Mouse (Mus musculus) cerebellum, adult 2 months (tissue): Measurements from ENCODE around the gene Wdr91. TPM values are rescaled to one million over a fixed set of nuclear protein-coding genes. Genes with fewer than 3 reads are reported as not detected.

ENCODE experiments used
- DNase-seq, 2 experiments: peaks; one replicate each; pipeline ENCODE4 v3.0.0; 2021
- H3K27ac ChIP-seq: fragments of 200-500 bp; 2 replicates; pipeline ENCODE4 v1.5.1; 2012; ENCODE audit warnings: low read length, control low read depth, inconsistent platforms; ENCODE audit not compliant: insufficient read depth
- H3K27me3 ChIP-seq: fragments of 200-500 bp; 2 replicates; pipeline ENCODE4 v1.6.1; 2012; ENCODE audit warnings: inconsistent platforms, mild to moderate bottlenecking, low read length, moderate library complexity; ENCODE audit not compliant: control insufficient read depth, insufficient read depth
- H3K4me1 ChIP-seq: fragments of 200-500 bp; 2 replicates; pipeline ENCODE4 v1.6.1; 2011; ENCODE audit warnings: low read length; ENCODE audit not compliant: control insufficient read depth, insufficient read depth
- H3K4me3 ChIP-seq: fragments of 200-500 bp; replicated peaks from 2 replicates; pipeline ENCODE3; 2011; ENCODE audit warnings: mild to moderate bottlenecking, low read depth, low read length, control low read depth; ENCODE audit not compliant: insufficient read depth
- CTCF ChIP-seq: fragments of 200-500 bp; IDR thresholded peaks from 2 replicates; pipeline ENCODE4 v1.5.1; 2011; ENCODE audit warnings: low read depth, mild to moderate bottlenecking, control low read depth, low read length, moderate library complexity, borderline replicate concordance; ENCODE audit not compliant: insufficient read depth
- POLR2A ChIP-seq: fragments of 200-500 bp; IDR thresholded peaks from 2 replicates; pipeline ENCODE4 v1.6.1; 2011; ENCODE audit warnings: low read length, control low read depth, borderline replicate concordance; ENCODE audit not compliant: insufficient read depth
- WGBS: fragments of 180-500 bp; shearing (Covaris S2); methylation state at CpG from one replicate; pipeline ENCODE4 v1.1.7; 2018; 5-methylcytosine and 5-hydroxymethylcytosine counted together
- polyA plus RNA-seq: library from polyadenylated mRNA; depleted of rRNA; stranded (reverse); fragments of >200 nt; gene quantifications from 2 replicates; pipeline ENCODE4 v1.2.3, GENCODE M21; 2012

The Wdr91 gene
- polyA plus RNA-seq, 1 experiment: 28.0 TPM

- Histone ChIP-seq H3K4me1 (no peaks in the 10 kb centered on the region), H3K27me3 (no peaks in the 10 kb centered on the region), H3K27ac (peak overlapping the region; percentile 40), H3K4me3 (no peak overlapping the region)
- no peak for DNase-seq
- TF ChIP-seq POLR2A (no peak), CTCF (no peak)
- WGBS: 72% methylated on average over 21 of the region's 21 CpGs
Observed at GRCm38 (mm10) chr6:34874101-34874921, 36.4 kb downstream of the Wdr91 start.

- no peak overlapping the region for H3K27ac ChIP-seq
- no peak for DNase-seq
- H3K4me1 ChIP-seq: no peaks in the 10 kb centered on the region
- no peak for TF ChIP-seq CTCF
- no peaks in the 10 kb centered on the region for H3K27me3 ChIP-seq
- WGBS: 72% methylated on average over 10 of the region's 10 CpGs
- H3K4me3 ChIP-seq: no peak overlapping the region
Observed at GRCm38 (mm10) chr6:34872871-34873270, 37.8 kb downstream of the Wdr91 start.

GRCm38 (mm10) chr6:34871929-34872328, 38.7 kb downstream of the Wdr91 start:
- no peak overlapping the region for H3K27ac ChIP-seq
- H3K27me3 ChIP-seq: no peaks in the 10 kb centered on the region
- no peak overlapping the region for H3K4me3 ChIP-seq
- no peak for TF ChIP-seq CTCF
- WGBS: 86% methylated on average over 7 of the region's 7 CpGs
- H3K4me1 ChIP-seq: no peaks in the 10 kb centered on the region
- no peak for DNase-seq

GRCm38 (mm10) chr6:34870724-34871123, 40.0 kb downstream of the Wdr91 start:
- H3K27me3 ChIP-seq: no peaks in the 10 kb centered on the region
- 70% methylated on average over 5 of the region's 5 CpGs for WGBS
- no peak overlapping the region for H3K27ac ChIP-seq
- TF ChIP-seq POLR2A (no peak), CTCF (no peak)
- no peaks in the 10 kb centered on the region for H3K4me1 ChIP-seq
- no peak for DNase-seq
- H3K4me3 ChIP-seq: no peak overlapping the region

DNA sequence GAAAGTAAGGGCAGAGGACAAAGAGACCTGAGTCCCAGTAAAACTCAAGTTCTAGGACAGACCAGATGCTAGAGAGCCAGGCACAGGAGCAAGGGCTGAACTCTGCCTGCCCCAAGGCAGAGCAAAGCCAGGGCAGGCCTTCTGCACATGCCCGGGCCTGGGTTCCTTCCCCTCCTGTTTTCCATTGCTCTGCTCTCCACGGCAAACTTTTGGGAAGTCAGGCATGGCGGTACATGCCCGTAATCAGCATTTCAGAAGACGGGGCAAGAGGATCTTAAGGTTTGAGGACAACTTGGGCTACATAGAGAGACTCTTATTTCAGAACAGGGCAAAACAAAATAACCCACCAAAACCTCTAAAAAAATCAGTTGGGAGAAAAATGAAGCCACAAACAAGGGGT, 40.5 kb downstream of the Wdr91 start:
- Histone ChIP-seq H3K4me1 (no peaks in the 10 kb centered on the region), H3K27ac (no peak overlapping the region), H3K4me3 (no peak overlapping the region), H3K27me3 (no peaks in the 10 kb centered on the region)
- 74% methylated on average over 5 of the region's 5 CpGs for WGBS
- TF ChIP-seq CTCF (no peak), POLR2A (no peak)
- DNase-seq: no peak

DNA sequence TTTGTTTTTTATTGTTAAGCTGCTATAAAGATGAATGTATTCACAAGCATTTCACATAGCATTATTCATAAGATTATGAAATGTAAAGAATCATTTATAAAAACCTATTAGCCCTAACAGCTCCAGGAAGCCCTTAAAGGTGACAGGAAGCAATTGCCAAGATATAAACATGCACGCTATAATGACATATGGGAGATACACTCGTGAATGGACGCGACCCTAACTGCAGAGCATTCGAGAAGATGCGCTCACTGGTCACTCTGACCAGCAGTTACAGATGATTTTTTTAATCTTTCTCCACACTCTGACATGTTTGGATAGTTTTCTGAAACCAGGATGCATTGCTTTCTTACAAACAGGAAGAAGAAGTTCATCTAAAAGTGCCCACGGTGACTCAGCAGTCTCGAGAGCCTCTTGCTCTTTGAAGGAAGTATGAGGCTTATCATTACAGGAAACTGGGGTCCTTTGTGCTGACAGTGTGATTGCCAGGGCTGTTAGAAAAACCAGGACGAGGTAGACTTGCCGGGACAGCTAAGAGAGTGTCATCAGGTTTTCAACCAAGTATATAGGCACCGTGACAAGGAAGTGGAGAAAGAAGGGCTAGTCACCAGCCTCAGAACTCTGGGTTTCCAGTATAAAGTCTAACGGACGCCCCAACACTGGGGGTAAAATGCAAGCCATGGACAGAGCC, 41.3 kb downstream of the Wdr91 start:
- H3K27me3 ChIP-seq: no peaks in the 10 kb centered on the region
- DNase-seq: no peak
- WGBS: 84% methylated on average over 13 of the region's 13 CpGs
- H3K4me3 ChIP-seq: no peak overlapping the region
- TF ChIP-seq POLR2A (no peak), CTCF (no peak)
- no peaks in the 10 kb centered on the region for H3K4me1 ChIP-seq
- H3K27ac ChIP-seq: no peak overlapping the region

DNA sequence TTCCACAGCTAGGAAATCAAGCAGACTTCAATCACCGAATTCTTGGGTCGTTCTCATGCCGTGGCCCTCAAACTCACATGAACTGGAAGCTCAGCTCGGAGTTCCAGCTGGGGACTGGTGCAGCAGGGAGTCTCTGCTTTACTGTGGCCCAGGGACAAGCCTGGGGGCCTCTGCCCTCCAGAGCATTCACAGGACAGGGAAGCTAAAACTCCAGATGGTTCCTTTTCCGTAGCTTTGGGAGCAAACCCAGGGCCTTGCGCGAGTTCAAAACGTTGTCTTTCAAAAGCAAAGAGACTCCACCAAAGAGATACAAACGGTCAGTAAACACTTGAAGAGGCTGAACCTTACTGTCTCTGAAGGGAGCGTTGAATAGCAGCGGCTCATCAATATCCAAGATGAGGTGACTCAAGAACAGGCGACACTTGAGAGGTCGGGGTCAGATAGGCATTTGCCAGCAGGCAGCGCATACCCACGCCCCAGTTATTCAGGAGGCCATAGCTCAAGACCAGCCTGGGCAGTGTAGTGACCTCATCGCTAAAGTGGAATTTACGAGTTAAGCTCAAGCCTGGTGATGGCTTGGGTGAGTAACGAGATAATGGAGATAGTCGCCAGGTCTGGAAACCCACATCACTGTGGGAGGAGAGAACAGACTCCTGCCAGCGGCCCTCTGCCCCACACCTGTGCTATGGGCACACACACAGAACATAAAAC, 42.0 kb downstream of the Wdr91 start:
- TF ChIP-seq POLR2A: no peak
- no peak for TF ChIP-seq CTCF
- Histone ChIP-seq H3K4me3 (no peak overlapping the region), H3K27me3 (no peaks in the 10 kb centered on the region), H3K27ac (no peak overlapping the region), H3K4me1 (no peaks in the 10 kb centered on the region)
- 81% methylated on average over 20 of the region's 20 CpGs for WGBS
- no peak for DNase-seq
